Mouse (Mus musculus) midbrain, embryonic 14.5 days (tissue): ENCODE data around the gene Eif4g1. TPM values are rescaled to one million over a fixed set of nuclear protein-coding genes. Genes with fewer than 3 reads are reported as not detected.

Source experiments
- ATAC-seq: fragments of 200-750 bp; cut with Nextera tagmentation; 2 replicates; pipeline ENCODE4 v1.8.0; 2017; ENCODE audit warnings: moderate number of reproducible peaks, moderate library complexity; ENCODE audit not compliant: low FRiP score, low TSS enrichment
- DNase-seq: peaks from one replicate; pipeline ENCODE4 v3.0.0-alpha.2; 2015
- H3K27ac ChIP-seq: fragments of 300-500 bp; sonication (generic); replicated peaks from 2 replicates; pipeline ENCODE4 v1.5.1; 2014; ENCODE audit warnings: mild to moderate bottlenecking, low read depth, low read length, moderate library complexity
- H3K27me3 ChIP-seq: fragments of 300-500 bp; sonication (generic); 2 replicates; pipeline ENCODE4 v1.6.1; 2014; ENCODE audit warnings: low read length, control low read depth, mixed read lengths; ENCODE audit not compliant: control insufficient read depth, insufficient read depth
- H3K36me3 ChIP-seq: fragments of 300-500 bp; sonication (generic); 2 replicates; pipeline ENCODE4 v1.6.1; 2014; ENCODE audit warnings: low read length, control low read depth; ENCODE audit not compliant: control insufficient read depth, insufficient read depth
- H3K4me1 ChIP-seq: fragments of 300-500 bp; sonication (generic); 2 replicates; pipeline ENCODE4 v1.6.1; 2014; ENCODE audit warnings: mild to moderate bottlenecking, antibody characterized with exemption, low read length, control low read depth; ENCODE audit not compliant: control insufficient read depth, insufficient read depth
- H3K4me2 ChIP-seq: fragments of 300-500 bp; sonication (generic); 2 replicates; pipeline ENCODE4 v1.6.1; 2014; ENCODE audit warnings: mild to moderate bottlenecking, low read length, moderate library complexity
- H3K4me3 ChIP-seq: fragments of 300-500 bp; sonication (generic); replicated peaks from 2 replicates; pipeline ENCODE4 v1.5.1; 2014; ENCODE audit warnings: low read depth, low read length
- H3K9ac ChIP-seq: fragments of 300-500 bp; sonication (generic); replicated peaks from 2 replicates; pipeline ENCODE4 v1.6.1; 2014; ENCODE audit warnings: mild to moderate bottlenecking, low read length, moderate library complexity
- H3K9me3 ChIP-seq: fragments of 300-500 bp; sonication (generic); 2 replicates; pipeline ENCODE4 v1.6.1; 2016; ENCODE audit warnings: low read length, control low read depth, mixed read lengths; ENCODE audit not compliant: control insufficient read depth
- WGBS: fragments of 180-500 bp; shearing (Covaris S2); extraction: QIAGEN DNeasy Blood & Tissue Kit; methylation state at CpG from one replicate; pipeline ENCODE4 v1.1.7; 2014; 5-methylcytosine and 5-hydroxymethylcytosine counted together
- polyA plus RNA-seq: library from polyadenylated mRNA; unstranded; fragments of >200 nt; fragmentation: Nextera tagmentation; extraction: Ambion mirVana; gene quantifications from 2 replicates; pipeline ENCODE4 v1.2.1, GENCODE M21; 2014

Gene Eif4g1
- polyA plus RNA-seq, 1 experiment from 2014 or later: 123 TPM

- Histone ChIP-seq H3K36me3 (peaks cover 84% of the 10 kb centered on the region), H3K9ac (no peak overlapping the region), H3K27me3 (no peaks in the 10 kb centered on the region), H3K4me2 (no peak overlapping the region), H3K4me3 (no peak overlapping the region), H3K4me1 (peaks cover 11% of the 10 kb centered on the region), H3K9me3 (no peaks in the 10 kb centered on the region), H3K27ac (no peak overlapping the region)
- ATAC-seq: no peak
- DNase-seq: peak; percentile 38
- 89% methylated on average over 10 of the region's 10 CpGs for WGBS
Measured at GRCm38 (mm10) chr16:20677974-20678675, 10.0 kb downstream of the Eif4g1 start.

GRCm38 (mm10) chr16:20690774-20691173 is 22.7 kb downstream of the Eif4g1 start:
- H3K36me3 ChIP-seq: peaks cover 63% of the 10 kb centered on the region
- WGBS: 92% methylated on average over 3 of the region's 3 CpGs
- DNase-seq (no peak), ATAC-seq (no peak)
- H3K4me1 ChIP-seq: peaks cover 20% of the 10 kb centered on the region
- H3K4me2 ChIP-seq: no peak overlapping the region
- H3K9me3 ChIP-seq: no peaks in the 10 kb centered on the region
- no peak overlapping the region for H3K27ac ChIP-seq
- no peaks in the 10 kb centered on the region for H3K27me3 ChIP-seq
- H3K4me3 ChIP-seq: no peak overlapping the region
- no peak overlapping the region for H3K9ac ChIP-seq

GRCm38 (mm10) chr16:20691617-20692016 is 23.5 kb downstream of the Eif4g1 start:
- ATAC-seq (no peak), DNase-seq (no peak)
- no peak overlapping the region for H3K9ac ChIP-seq
- no peaks in the 10 kb centered on the region for H3K27me3 ChIP-seq
- WGBS: 83% methylated on average over 1 of the region's 1 CpGs
- peaks cover 55% of the 10 kb centered on the region for H3K36me3 ChIP-seq
- no peak overlapping the region for H3K4me3 ChIP-seq
- peaks cover 28% of the 10 kb centered on the region for H3K4me1 ChIP-seq
- H3K9me3 ChIP-seq: no peaks in the 10 kb centered on the region
- H3K27ac ChIP-seq: no peak overlapping the region
- H3K4me2 ChIP-seq: no peak overlapping the region

- Histone ChIP-seq H3K27ac (peak overlapping the region; percentile 93), H3K9ac (peak overlapping the region; percentile 82; the same call in 1 of the 2 replicates), H3K9me3 (no peaks in the 10 kb centered on the region), H3K4me2 (peak overlapping the region; percentile 81), H3K4me1 (peaks cover 31% of the 10 kb centered on the region), H3K27me3 (no peaks in the 10 kb centered on the region), H3K36me3 (peaks cover 47% of the 10 kb centered on the region), H3K4me3 (peak overlapping the region; percentile 57; the same call in 1 of the 2 replicates)
- 41% methylated on average over 16 of the region's 16 CpGs for whole genome bisulfite sequencing
- DNase-seq (no peak), ATAC-seq (no peak)
Measured at GRCm38 (mm10) chr16:20692241-20692965, 24.3 kb downstream of the Eif4g1 start.

- WGBS: under 1% methylated on average over 37 of the region's 37 CpGs
Measured at GRCm38 (mm10) chr16:20693111-20693701, 25.1 kb downstream of the Eif4g1 start, which contains the start of gene Fam131a. Fam131a (plus strand) TSS chr16:20693241.

GRCm38 (mm10) chr16:20694781-20695180 is 26.7 kb downstream of the Eif4g1 start:
- H3K4me1 ChIP-seq: peaks cover 31% of the 10 kb centered on the region
- peak overlapping the region; percentile 82 for H3K4me2 ChIP-seq
- WGBS: 74% methylated on average over 8 of the region's 8 CpGs
- no peak overlapping the region for H3K27ac ChIP-seq
- H3K27me3 ChIP-seq: no peaks in the 10 kb centered on the region
- peaks cover 35% of the 10 kb centered on the region for H3K36me3 ChIP-seq
- ATAC-seq (no peak), DNase-seq (no peak)
- H3K9ac ChIP-seq: no peak overlapping the region
- no peaks in the 10 kb centered on the region for H3K9me3 ChIP-seq
- H3K4me3 ChIP-seq: 0 out of 2 replicates have a peak overlapping the region, but pooled peaks have one; percentile 43

More at GRCm38 (mm10) chr16:20693111-20693701, 25.1 kb downstream of the Eif4g1 start, which contains the start of gene Fam131a:
- Histone ChIP-seq H3K36me3 (peaks cover 39% of the 10 kb centered on the region), H3K4me2 (peak within 1 kb of the TSS; percentile 81), H3K9ac (peak within 1 kb of the TSS; percentile 82), H3K4me3 (peak within 1 kb of the TSS; percentile 57), H3K4me1 (peaks cover 31% of the 10 kb centered on the region), H3K9me3 (no peaks in the 10 kb centered on the region), H3K27ac (peak within 1 kb of the TSS; percentile 93), H3K27me3 (no peaks in the 10 kb centered on the region)
- peak; percentile 94 for ATAC-seq
- DNase-seq: peak; percentile 96

- Histone ChIP-seq H3K9ac (peak overlapping the region; percentile 66), H3K27ac (peak overlapping the region; percentile 80), H3K4me1 (peaks cover 31% of the 10 kb centered on the region), H3K9me3 (no peaks in the 10 kb centered on the region), H3K36me3 (peaks cover 35% of the 10 kb centered on the region), H3K4me2 (peak overlapping the region; percentile 82), H3K4me3 (peak overlapping the region; percentile 43), H3K27me3 (no peaks in the 10 kb centered on the region)
- peak; percentile 81 for ATAC-seq
- DNase-seq: peak; percentile 97
- under 1% methylated on average over 46 of the region's 46 CpGs for WGBS
Measured at GRCm38 (mm10) chr16:20695622-20696323, 27.7 kb downstream of the Eif4g1 start.

GRCm38 (mm10) chr16:20699266-20699665 is 31.2 kb downstream of the Eif4g1 start:
- Histone ChIP-seq H3K36me3 (peaks cover 41% of the 10 kb centered on the region), H3K4me1 (peaks cover 33% of the 10 kb centered on the region), H3K4me3 (no peak overlapping the region), H3K4me2 (no peak overlapping the region), H3K27me3 (no peaks in the 10 kb centered on the region), H3K9ac (no peak overlapping the region), H3K27ac (no peak overlapping the region), H3K9me3 (no peaks in the 10 kb centered on the region)
- WGBS: 81% methylated on average over 5 of the region's 5 CpGs
- no peak for ATAC-seq
- no peak for DNase-seq
